Mouse (Mus musculus) thymus, adult 2 months (tissue): ENCODE data around the gene Ccdc78. TPM values are rescaled to one million over a fixed set of nuclear protein-coding genes. Genes with fewer than 3 reads are reported as not detected.

ENCODE experiments used
- DNase-seq: peaks from one replicate; pipeline ENCODE4 v3.0.0; 2021
- H3K27ac ChIP-seq: fragments of 200-500 bp; 2 replicates; pipeline ENCODE4 v1.5.1; 2012; ENCODE audit warnings: low read length, control low read depth; ENCODE audit not compliant: control insufficient read depth, insufficient read depth
- H3K27me3 ChIP-seq: fragments of 200-500 bp; 2 replicates; pipeline ENCODE4 v1.6.1; 2012; ENCODE audit warnings: mild to moderate bottlenecking, low read length, moderate library complexity, mixed read lengths; ENCODE audit not compliant: control insufficient read depth, insufficient read depth
- H3K36me3 ChIP-seq: fragments of 200-500 bp; 2 replicates; pipeline ENCODE4 v1.6.1; 2012; ENCODE audit warnings: mild to moderate bottlenecking, low read length, moderate library complexity; ENCODE audit not compliant: control insufficient read depth, insufficient read depth
- H3K4me1 ChIP-seq: fragments of 200-500 bp; replicated peaks from 2 replicates; pipeline ENCODE4 v1.6.1; 2012; ENCODE audit warnings: low read length; ENCODE audit not compliant: control insufficient read depth, insufficient read depth
- H3K4me3 ChIP-seq: fragments of 200-500 bp; 2 replicates; pipeline ENCODE4 v1.5.1; 2012; ENCODE audit warnings: mild to moderate bottlenecking, low read length, control low read depth, moderate library complexity; ENCODE audit not compliant: control insufficient read depth, insufficient read depth
- CTCF ChIP-seq: fragments of 200-500 bp; IDR thresholded peaks from 2 replicates; pipeline ENCODE4 v1.5.1; 2012; ENCODE audit warnings: mild to moderate bottlenecking, control low read depth, low read length, moderate library complexity, borderline replicate concordance; ENCODE audit not compliant: control insufficient read depth, poor library complexity, insufficient read depth; ENCODE audit errors: extremely low read depth
- POLR2A ChIP-seq: fragments of 200-500 bp; IDR thresholded peaks from 2 replicates; pipeline ENCODE4 v1.6.1; 2012; ENCODE audit warnings: mild to moderate bottlenecking, low read length, control low read depth, moderate library complexity; ENCODE audit not compliant: control insufficient read depth, poor library complexity, insufficient read depth; ENCODE audit errors: extremely low read depth
- WGBS: fragments of 180-500 bp; shearing (Covaris S2); methylation state at CpG from one replicate; pipeline ENCODE4 v1.1.7; 2018; 5-methylcytosine and 5-hydroxymethylcytosine counted together
- polyA plus RNA-seq: library from polyadenylated mRNA; depleted of rRNA; stranded (reverse); fragments of >200 nt; gene quantifications from 2 replicates; pipeline ENCODE4 v1.2.3, GENCODE M21; 2012

Gene Ccdc78
- polyA plus RNA-seq, 1 experiment, result 0.27 TPM

DNA sequence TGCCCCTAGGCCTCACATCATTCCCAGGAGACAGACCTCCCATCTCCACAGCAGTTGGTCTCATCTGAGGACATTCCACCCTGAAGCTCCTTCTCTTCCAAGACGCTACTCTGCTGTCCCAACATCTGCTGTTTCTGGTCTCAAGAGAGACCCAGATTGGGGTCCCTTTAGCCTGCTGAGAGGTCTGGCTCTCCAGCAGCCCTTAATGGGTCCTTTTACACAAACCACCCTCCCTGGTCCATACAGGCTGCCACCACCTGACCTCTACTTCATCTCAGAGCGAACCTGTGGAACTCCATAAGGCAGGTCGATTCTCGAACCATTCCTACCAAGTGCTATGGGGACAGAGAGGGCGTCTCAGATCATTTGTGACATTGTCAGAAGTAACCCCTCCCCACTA, 21.6 kb downstream of the Ccdc78 start:
- H3K4me3 ChIP-seq, result no peak overlapping the region
- 49% methylated on average over 5 of the region's 5 CpGs for WGBS
- H3K27ac ChIP-seq, result no peak overlapping the region
- TF ChIP-seq CTCF (no peak), POLR2A (no peak)
- H3K36me3 ChIP-seq, result no peaks in the 10 kb centered on the region
- DNase-seq, result no peak
- peaks cover 14% of the 10 kb centered on the region; the same call in 1 of the 2 replicates for H3K27me3 ChIP-seq
- H3K4me1 ChIP-seq, result no peaks in the 10 kb centered on the region

DNA sequence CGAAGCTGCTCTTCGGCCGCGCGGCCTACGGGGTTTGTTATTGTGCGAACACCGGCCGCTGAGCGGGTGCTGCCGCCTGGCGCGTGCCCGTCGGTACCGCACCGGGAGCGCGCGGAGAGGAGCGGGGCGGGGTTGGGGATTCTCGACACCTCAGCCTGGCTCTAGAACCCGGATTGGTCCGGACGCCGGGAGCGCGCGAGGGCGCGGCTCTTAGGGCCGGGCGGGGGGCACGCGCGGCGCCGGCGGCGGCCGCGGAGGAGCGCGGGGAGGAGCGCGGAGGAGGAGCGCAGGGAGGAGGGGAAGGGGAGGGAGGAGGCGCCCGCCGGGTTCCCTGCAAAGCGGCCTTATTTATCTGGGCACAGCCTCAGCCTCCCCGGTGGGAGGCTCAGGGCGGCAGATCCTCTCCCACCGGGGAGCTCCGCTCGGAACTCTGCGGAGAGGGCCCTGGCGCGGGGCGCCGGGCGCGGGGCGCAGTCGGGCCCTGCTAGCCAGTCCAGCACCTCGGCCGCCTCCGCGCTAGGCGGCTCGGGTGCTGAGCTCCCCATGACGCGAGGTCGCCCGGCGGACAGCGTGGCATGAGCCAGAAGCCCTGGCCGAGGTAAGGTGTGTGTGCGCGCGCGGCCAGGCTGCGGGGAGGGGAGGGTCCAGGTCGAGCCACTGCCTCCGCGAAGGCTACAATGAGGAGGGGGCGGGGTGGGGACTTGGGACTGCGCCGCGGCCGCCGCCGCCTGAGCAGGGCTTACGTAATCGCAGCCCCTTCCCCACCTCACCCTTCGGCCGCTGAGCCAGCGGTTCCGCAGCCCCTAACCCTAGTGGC, 22.6 kb downstream of the Ccdc78 start, which contains the start of gene Fbxl16:
Fbxl16 (plus strand) TSS at position 297 of the 817 bp plus-strand sequence.
- peaks cover 14% of the 10 kb centered on the region; the same call in 1 of the 2 replicates for H3K27me3 ChIP-seq
- no peak within 1 kb of the TSS for H3K27ac ChIP-seq
- no peaks in the 10 kb centered on the region for H3K4me1 ChIP-seq
- 1% methylated on average over 95 of the region's 100 CpGs for WGBS
- DNase-seq, result no peak
- H3K36me3 ChIP-seq, result no peaks in the 10 kb centered on the region
- TF ChIP-seq CTCF (no peak), POLR2A (no peak)
- 0 out of 2 replicates have a peak within 1 kb of the TSS, but pooled peaks have one; percentile 2 for H3K4me3 ChIP-seq

GRCm38 (mm10) chr17:25809606-25810340, 23.4 kb downstream of the Ccdc78 start:
- Histone ChIP-seq H3K4me1 (no peaks in the 10 kb centered on the region), H3K36me3 (no peaks in the 10 kb centered on the region), H3K4me3 (0 out of 2 replicates have a peak overlapping the region, but pooled peaks have one; percentile 2), H3K27me3 (peaks cover 14% of the 10 kb centered on the region; the same call in 1 of the 2 replicates), H3K27ac (no peak overlapping the region)
- TF ChIP-seq POLR2A (no peak), CTCF (no peak)
- no peak for DNase-seq
- 18% methylated on average over 25 of the region's 25 CpGs for WGBS

GRCm38 (mm10) chr17:25810890-25811289, 24.5 kb downstream of the Ccdc78 start:
- H3K27me3 ChIP-seq, result peaks cover 14% of the 10 kb centered on the region; the same call in 1 of the 2 replicates

GRCm38 (mm10) chr17:25813471-25813870, 27.1 kb downstream of the Ccdc78 start:
- no peak for TF ChIP-seq POLR2A
- TF ChIP-seq CTCF, result 0 out of 2 replicates have a peak, but pooled peaks have one; percentile 54
- H3K4me1 ChIP-seq, result no peaks in the 10 kb centered on the region
- peaks cover 13% of the 10 kb centered on the region; the same call in 1 of the 2 replicates for H3K27me3 ChIP-seq
- H3K36me3 ChIP-seq, result no peaks in the 10 kb centered on the region
- H3K27ac ChIP-seq, result no peak overlapping the region
- H3K4me3 ChIP-seq, result no peak overlapping the region
- 6% methylated on average over 20 of the region's 20 CpGs for WGBS
- DNase-seq, result peak; percentile 77

More at GRCm38 (mm10) chr17:25810890-25811289, 24.5 kb downstream of the Ccdc78 start:
- WGBS, result 65% methylated on average over 4 of the region's 4 CpGs
- Histone ChIP-seq H3K4me1 (no peaks in the 10 kb centered on the region), H3K4me3 (no peak overlapping the region), H3K36me3 (no peaks in the 10 kb centered on the region), H3K27ac (no peak overlapping the region)
- no peak for DNase-seq
- TF ChIP-seq POLR2A (no peak), CTCF (no peak)

DNA sequence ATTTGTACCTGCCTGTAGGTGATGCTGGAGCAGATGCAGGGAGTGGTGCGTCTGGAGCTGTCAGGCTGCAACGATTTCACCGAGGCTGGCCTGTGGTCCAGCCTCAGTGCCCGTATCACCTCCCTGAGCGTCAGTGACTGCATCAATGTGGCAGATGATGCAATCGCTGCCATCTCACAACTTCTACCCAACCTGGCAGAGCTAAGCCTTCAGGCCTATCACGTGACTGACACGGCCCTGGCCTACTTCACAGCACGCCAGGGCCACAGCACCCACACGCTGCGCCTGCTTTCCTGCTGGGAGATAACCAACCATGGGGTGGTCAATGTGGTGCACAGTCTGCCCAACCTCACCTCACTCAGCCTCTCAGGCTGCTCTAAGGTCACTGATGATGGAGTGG, 31.3 kb downstream of the Ccdc78 start:
- TF ChIP-seq CTCF (no peak), POLR2A (no peak)
- DNase-seq, result no peak
- WGBS, result 80% methylated on average over 11 of the region's 11 CpGs
- Histone ChIP-seq H3K27me3 (peaks cover 9% of the 10 kb centered on the region; the same call in 1 of the 2 replicates), H3K4me1 (no peaks in the 10 kb centered on the region), H3K4me3 (no peak overlapping the region), H3K36me3 (no peaks in the 10 kb centered on the region), H3K27ac (no peak overlapping the region)
